Mouse (Mus musculus) T-cell, adult 66 days (primary cell): ENCODE data around the gene Sat2. TPM values are rescaled to one million over a fixed set of nuclear protein-coding genes. Genes with fewer than 3 reads are reported as not detected.

Source experiments
- total RNA-seq, 2 experiments: library from RNA; stranded (reverse); gene quantifications; 3 replicates in 1 of 2; 4 replicates in 1 of 2; pipeline ENCODE4 v1.2.4; 2023

Sat2 gene
- total RNA-seq: not detected

GRCm38 (mm10) chr11:69621571-69622268 is at the start of gene Sat2:
Gene Sat2 (plus strand): TSS chr11:69622024.

GRCm38 (mm10) chr11:69580091-69580514 is 41.7 kb upstream of the Sat2 start, which contains the start of the genes Wrap53 and Trp53:
Gene Wrap53 (minus strand): TSS chr11:69580255.
Gene Trp53 (plus strand): TSS chr11:69580359.

GRCm38 (mm10) chr11:69605726-69606490 is 15.9 kb upstream of the Sat2 start, which contains the start of gene Atp1b2:
Gene Atp1b2 (minus strand): TSS chr11:69605942.

GRCm38 (mm10) chr11:69617805-69618204 is 4.0 kb upstream of the Sat2 start, which contains the start of gene Shbg:
Gene Shbg (minus strand): TSS chr11:69617905.

GRCm38 (mm10) chr11:69632284-69633089 is 10.7 kb downstream of the Sat2 start, which contains the start of gene Fxr2:
Gene Fxr2 (plus strand): TSS chr11:69632990.

GRCm38 (mm10) chr11:69655264-69656064 is 33.6 kb downstream of the Sat2 start, which contains the start of gene Sox15:
Gene Sox15 (plus strand): TSS chr11:69655314.

GRCm38 (mm10) chr11:69662213-69662966 is 40.6 kb downstream of the Sat2 start, which contains the start of gene Mpdu1:
Gene Mpdu1 (minus strand): TSS chr11:69662642.

GRCm38 (mm10) chr11:69665961-69666664 is 44.3 kb downstream of the Sat2 start, which contains the start of gene Cd68:
Gene Cd68 (minus strand): TSS chr11:69666153.

GRCm38 (mm10) chr11:69672211-69672706 is 50.4 kb downstream of the Sat2 start, which contains the start of gene Eif4a1:
Gene Eif4a1 (minus strand): TSS chr11:69672423.

Other genes starting within 250 kb of the Sat2 start
- 10 to 100 TPM; 33.0 to 46.3 TPM for gene Naa38, start 226.5 kb upstream of the Sat2 start, total RNA-seq
- gene Cyb5d1, start 226.4 kb upstream of the Sat2 start, total RNA-seq: 10 to 100 TPM; 24.6 to 31.6 TPM
- gene Tmem88, start 223.8 kb upstream of the Sat2 start, total RNA-seq: 1 to 10 TPM; 7.2 to 8.1 TPM
- 100 to 1,000 TPM; 135 to 162 TPM for gene Kdm6b, start 208.3 kb upstream of the Sat2 start, total RNA-seq
- gene Dnah2, start 72.9 kb upstream of the Sat2 start, total RNA-seq: under 1 TPM; 0.03 TPM
- gene Efnb3, start 61.8 kb upstream of the Sat2 start, total RNA-seq: 1 to 10 TPM in 1 of 2 experiments, under 1 TPM in 1; 0.86 to 1.5 TPM
- 10 to 100 TPM; 16.2 TPM for gene Wrap53, start 41.8 kb upstream of the Sat2 start, total RNA-seq
- gene Trp53, start 41.7 kb upstream of the Sat2 start, total RNA-seq: 100 to 1,000 TPM; 146 to 161 TPM
- 1 to 10 TPM; 1.3 to 3.2 TPM for gene Atp1b2, start 16.1 kb upstream of the Sat2 start, total RNA-seq
- not detected for gene Shbg, start 4.1 kb upstream of the Sat2 start, total RNA-seq
- 10 to 100 TPM; 77.7 to 93.7 TPM for gene Fxr2, start 11.0 kb downstream of the Sat2 start, total RNA-seq
- gene Sox15, start 33.3 kb downstream of the Sat2 start, total RNA-seq: under 1 TPM; 0.71 to 0.90 TPM
- 10 to 100 TPM; 69.8 to 73.0 TPM for gene Mpdu1, start 40.6 kb downstream of the Sat2 start, total RNA-seq
- gene Cd68, start 44.1 kb downstream of the Sat2 start, total RNA-seq: 10 to 100 TPM; 13.1 to 17.2 TPM
- 100 to 1,000 TPM; 875 to 923 TPM for gene Eif4a1, start 50.4 kb downstream of the Sat2 start, total RNA-seq
- gene Senp3, start 60.1 kb downstream of the Sat2 start, total RNA-seq: 100 to 1,000 TPM in 1 of 2 experiments, 10 to 100 TPM in 1; 99.8 to 112 TPM
- not detected for gene Tnfsf13, start 63.8 kb downstream of the Sat2 start, total RNA-seq
- 1 to 10 TPM in 1 of 2 experiments, under 1 TPM in 1; 0.47 to 1.3 TPM for gene Tnfsf12, start 73.8 kb downstream of the Sat2 start, total RNA-seq
- gene Tnfsfm13, start 74.1 kb downstream of the Sat2 start, total RNA-seq: under 1 TPM in 1 of 2 experiments, not detected in 1; 0.36 TPM
- 100 to 1,000 TPM; 156 to 172 TPM for gene Polr2a, start 136.6 kb downstream of the Sat2 start, total RNA-seq
- gene Slc35g3, start 139.9 kb downstream of the Sat2 start, total RNA-seq: not detected
- 10 to 100 TPM; 46.9 to 48.0 TPM for gene Zbtb4, start 143.9 kb downstream of the Sat2 start, total RNA-seq
- 1 to 10 TPM; 3.7 to 4.6 TPM for gene Chrnb1, start 173.9 kb downstream of the Sat2 start, total RNA-seq
- gene Fgf11, start 179.8 kb downstream of the Sat2 start, total RNA-seq: not detected
- gene Tmem102, start 183.6 kb downstream of the Sat2 start, total RNA-seq: not detected
- not detected for gene Gm39566, start 193.3 kb downstream of the Sat2 start, total RNA-seq
- not detected for gene Spem2, start 196.4 kb downstream of the Sat2 start, total RNA-seq
- gene Spem1, start 200.2 kb downstream of the Sat2 start, total RNA-seq: not detected
- 1 to 10 TPM in 1 of 2 experiments, under 1 TPM in 1; 0.95 to 1.3 TPM for gene Nlgn2, start 215.8 kb downstream of the Sat2 start, total RNA-seq
- 10 to 100 TPM; 18.6 to 19.6 TPM for gene Tmem256, start 216.5 kb downstream of the Sat2 start, total RNA-seq
- 10 to 100 TPM; 13.7 to 17.8 TPM for gene Plscr3, start 224.4 kb downstream of the Sat2 start, total RNA-seq
- not detected for gene Tnk1, start 236.7 kb downstream of the Sat2 start, total RNA-seq